Mouse (Mus musculus): ENCODE measurements around the gene Foxa3. TPM values are rescaled to one million over a fixed set of nuclear protein-coding genes. Genes with fewer than 3 reads are reported as not detected.
"Not testable (repeated sequence)": the region's sequence is repeated elsewhere in the genome, so short reads cannot be mapped to it uniquely, and the experiment has no call there.

Gene Foxa3
- not detected for total RNA-seq (2022)

- no peak for DNase-seq (ENCODE audit: low spot score in 2 of 2)
These were observed at the start of gene Foxa3 for GRCm38 (mm10) chr7:19023357-19023814. Foxa3 (minus strand) TSS chr7:19023538.

DNA sequence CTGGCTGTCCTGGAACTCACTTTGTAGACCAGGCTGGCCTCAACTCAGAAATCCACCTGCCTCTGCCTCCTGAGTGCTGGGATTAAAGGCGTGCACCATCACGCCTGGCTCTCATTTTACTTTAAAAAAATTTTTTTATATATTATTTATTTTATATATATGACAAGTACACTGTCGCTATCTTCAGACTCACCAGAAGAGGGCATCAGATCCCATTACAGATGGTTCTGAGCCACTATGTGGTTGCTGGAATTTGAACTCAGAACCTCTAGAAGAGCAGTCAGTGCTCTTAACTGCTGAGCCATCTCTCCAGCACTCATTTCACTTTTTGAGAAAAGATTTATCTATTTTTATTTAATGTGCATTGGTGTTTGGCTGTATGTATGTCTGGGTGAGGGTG lies 47.7 kb upstream of the Foxa3 start:
- DNase-seq (ENCODE audit: low spot score in 2 of 2): not testable (repeated sequence)

DNA sequence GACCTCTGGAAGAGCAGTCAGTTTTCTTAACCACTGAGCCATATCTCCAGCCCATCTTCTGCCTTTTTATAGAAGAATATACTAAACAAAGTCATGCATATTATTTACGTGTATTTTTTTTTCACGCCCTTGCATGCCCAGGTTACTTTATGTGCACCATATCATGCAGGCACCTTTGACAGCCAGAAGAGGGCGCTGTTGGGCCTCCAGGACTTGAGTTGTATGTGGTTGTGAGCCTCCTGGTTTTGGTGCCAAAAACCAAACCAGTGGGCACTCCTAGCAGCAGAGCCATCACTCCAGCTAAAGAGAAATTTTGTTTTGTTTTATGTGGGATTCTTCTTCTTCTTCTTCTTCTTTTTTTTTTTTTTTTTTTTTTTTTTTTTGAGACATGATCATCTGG lies 46.2 kb upstream of the Foxa3 start:
- DNase-seq (ENCODE audit: low spot score in 2 of 2): no peak

DNA sequence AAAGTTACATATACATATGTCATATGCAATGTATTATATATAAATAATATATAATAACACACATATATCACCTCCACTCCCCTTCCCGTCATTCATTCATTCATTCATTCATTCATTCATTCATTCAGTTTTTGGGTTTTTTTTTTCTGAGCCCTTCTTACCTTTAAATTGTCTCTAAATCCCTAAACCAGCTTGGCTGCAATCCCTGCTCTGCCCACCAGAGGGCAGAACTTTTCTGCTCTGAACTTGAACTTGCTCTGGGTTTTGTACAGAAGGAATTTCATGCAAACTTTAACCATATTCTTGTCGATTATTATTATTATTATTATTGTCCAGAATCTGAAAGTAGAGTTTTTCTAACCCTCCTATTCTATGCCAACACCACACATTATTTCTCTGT lies 45.4 kb upstream of the Foxa3 start:
- peak in 1 of 2 experiments; percentile 77 for DNase-seq (ENCODE audit: low spot score in 2 of 2)

GRCm38 (mm10) chr7:19067935-19068334 lies 44.6 kb upstream of the Foxa3 start:
- no peak for DNase-seq (ENCODE audit: low spot score in 2 of 2)

DNA sequence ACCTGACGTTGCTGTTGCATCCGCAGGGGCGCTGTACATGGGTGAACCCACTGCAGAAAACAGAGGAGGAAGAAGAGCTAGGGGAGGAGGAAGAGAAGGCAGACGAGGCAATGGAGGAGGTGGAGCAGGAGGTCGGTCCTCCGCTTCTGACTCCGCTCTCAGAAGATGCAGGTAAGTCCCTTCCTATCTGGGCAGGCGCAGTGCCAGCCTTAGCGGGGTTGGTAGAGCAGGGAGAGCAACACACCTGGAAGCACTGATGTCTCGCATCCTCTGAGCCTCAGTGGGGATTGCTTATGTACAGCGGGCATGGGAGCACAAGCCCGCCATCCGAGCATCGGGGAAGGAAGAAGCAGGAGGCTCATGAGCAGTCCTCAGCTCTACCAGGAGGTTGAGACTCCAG lies 43.7 kb upstream of the Foxa3 start:
- DNase-seq (ENCODE audit: low spot score in 2 of 2): no peak

- no peak for DNase-seq (ENCODE audit: low spot score in 2 of 2)
These were observed 42.6 kb upstream of the Foxa3 start for GRCm38 (mm10) chr7:19065896-19066295.

DNA sequence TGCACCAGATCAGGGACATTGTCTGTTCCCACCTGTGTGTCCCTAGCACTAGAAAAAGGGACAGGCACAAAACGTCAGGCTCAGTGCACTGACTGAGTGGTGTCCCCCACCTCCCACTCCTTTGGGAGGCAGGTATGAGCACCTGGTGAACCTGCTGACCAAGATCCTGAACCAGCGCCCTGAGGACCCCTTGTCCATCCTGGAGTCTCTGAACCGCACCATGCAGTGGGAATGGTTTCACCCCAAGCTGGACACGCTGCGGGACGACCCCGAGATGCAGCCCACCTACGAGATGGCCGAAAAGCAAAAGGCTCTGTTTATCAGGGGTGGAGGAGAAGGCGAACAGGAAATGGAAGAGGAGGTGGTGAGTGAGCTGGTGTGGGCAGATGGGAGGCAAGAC lies 34.1 kb upstream of the Foxa3 start:
- DNase-seq (ENCODE audit: low spot score in 2 of 2): no peak

DNA sequence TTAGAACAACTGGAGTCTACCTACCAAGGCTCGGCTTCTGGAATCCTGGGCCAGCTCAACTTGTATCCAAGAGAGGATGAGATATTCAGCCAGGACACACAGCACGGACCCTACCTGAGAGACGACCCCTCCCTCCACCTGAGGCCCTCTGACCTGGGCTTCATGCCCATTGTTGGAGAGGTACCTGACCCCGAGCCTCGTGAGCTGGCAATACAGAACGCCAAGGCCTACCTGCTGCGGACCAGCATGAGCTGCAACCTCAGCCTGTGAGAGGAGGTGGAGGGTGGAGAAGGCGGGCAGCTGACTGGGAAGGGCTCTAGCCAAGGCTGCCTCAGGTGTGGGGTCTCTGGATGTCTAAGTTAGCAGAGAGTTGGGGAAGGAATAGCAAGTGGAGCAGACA lies 31.8 kb upstream of the Foxa3 start:
- no peak for DNase-seq (ENCODE audit: low spot score in 2 of 2)

- DNase-seq (ENCODE audit: low spot score in 2 of 2): no peak
These were observed 31.4 kb upstream of the Foxa3 start for GRCm38 (mm10) chr7:19054777-19055076.

DNA sequence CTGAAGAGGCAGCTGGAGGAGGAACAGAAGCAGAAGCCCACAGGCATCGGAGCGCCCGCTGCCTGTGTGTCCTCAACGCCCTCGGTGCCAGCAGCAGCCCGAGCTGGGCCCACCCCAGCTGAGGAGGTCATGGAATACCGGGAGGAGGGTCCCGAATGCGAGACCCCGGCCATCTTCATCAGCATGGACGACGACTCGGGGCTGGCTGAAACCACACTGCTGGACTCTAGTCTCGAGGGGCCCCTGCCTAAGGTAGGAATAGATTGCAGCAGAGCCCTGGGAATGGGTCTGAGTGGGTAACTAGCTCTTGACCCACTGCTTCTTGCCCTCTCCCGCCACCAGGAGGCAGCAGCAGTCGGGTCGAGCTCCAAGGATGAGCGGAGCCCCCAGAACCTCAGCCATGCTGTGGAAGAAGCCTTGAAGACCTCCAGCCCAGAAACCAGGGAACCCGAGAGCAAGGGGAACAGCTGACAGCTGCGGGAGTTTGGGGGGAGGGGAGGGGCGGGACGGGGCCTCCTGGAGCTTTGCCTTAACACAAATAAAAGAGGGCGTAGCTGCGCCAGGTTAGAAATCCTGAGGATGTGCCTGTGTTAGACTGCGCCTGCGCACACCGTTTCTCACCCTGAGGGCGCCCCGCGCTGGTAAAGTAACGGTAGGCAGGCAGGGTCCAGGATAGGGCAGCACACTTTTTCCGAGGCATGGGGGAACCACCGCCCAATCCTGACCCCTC lies 30.9 kb upstream of the Foxa3 start, which contains the start of gene Rsph6a:
Gene Rsph6a (plus strand): TSS at position 644 of the 730 bp plus-strand sequence.
- DNase-seq (ENCODE audit: low spot score in 2 of 2): peak in 1 of 2 experiments; percentile 35

DNA sequence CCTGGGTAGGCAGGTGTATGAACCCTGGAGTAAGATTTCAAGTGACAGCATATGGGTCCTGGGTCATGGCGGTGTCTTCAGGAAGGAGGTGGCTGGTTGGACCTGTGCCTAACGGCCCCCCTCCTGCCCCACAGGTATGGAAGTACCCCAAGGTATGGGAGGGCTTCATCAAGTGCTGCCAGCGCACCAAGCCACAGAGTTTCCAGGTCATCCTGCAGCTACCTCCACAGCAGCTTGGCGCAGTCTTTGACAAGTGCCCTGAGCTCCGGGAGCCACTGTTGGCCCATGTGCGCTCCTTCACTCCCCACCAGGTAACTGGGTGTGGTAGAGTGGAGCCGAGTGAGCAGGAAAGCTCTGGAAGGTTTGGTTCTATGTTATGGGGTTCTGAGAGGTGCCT lies 29.8 kb upstream of the Foxa3 start:
- DNase-seq (ENCODE audit: low spot score in 2 of 2): peak in 1 of 2 experiments; percentile 35

DNA sequence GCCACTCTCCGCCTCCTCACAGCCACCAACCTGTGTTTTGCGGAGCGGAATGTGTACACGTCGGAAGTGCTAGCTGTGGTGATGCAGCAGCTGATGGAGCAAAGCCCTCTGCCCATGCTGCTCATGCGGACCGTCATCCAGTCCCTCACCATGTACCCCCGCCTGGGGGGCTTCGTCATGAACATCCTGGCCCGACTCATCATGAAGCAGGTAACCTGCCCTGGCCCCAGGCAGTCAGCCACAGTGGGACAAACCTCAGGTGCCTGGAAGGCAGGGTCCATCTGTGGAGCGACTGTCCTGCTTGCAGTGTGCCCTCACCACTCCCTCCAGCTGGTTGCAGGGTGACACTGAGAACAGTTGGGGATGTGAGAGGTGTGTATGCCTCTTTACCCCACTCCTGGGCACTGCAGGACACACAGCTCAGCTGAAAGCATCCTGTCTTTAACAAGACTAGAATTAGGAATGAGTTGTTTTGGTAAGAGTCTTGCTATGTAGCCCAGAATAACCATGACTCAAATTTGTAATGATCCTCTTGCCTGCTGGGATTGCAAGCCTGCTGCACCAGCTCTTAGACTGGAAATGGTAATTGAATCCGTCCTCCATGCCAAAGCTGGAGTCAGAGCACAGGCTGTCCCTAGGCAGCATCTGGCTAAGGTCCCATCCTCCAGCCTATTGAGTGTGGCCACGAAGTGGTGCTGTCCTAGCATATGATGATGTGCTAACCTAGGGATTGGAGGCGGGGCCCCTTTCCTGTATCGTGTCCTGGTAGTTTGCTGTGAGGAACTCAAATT lies 29.2 kb upstream of the Foxa3 start:
- DNase-seq (ENCODE audit: low spot score in 2 of 2): peak; percentile 69 to 72

GRCm38 (mm10) chr7:19051161-19051560 lies 27.8 kb upstream of the Foxa3 start:
- DNase-seq (ENCODE audit: low spot score in 2 of 2): no peak

DNA sequence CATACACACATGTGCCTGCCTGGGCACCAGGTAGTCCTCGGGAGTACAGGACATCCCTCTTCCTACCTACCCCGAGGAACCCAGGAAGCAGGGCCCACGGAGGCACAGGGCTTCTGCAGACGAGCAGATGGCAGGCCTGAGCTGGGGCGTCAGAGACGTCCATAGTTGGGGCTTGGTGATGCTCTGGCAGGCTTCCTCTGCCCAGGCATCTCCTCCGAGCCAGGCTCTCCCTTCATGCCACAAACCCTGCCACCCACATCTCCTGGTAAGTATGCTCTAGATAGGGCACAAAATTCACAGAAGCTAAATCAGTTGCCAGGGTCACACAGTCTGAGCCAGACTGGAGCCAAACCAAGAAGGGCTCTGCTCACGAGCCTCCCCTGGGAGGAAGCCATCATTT lies 26.8 kb upstream of the Foxa3 start:
- no peak for DNase-seq (ENCODE audit: low spot score in 2 of 2)

- DNase-seq (ENCODE audit: low spot score in 2 of 2): no peak
These were observed 25.9 kb upstream of the Foxa3 start for GRCm38 (mm10) chr7:19049252-19049651.

- DNase-seq (ENCODE audit: low spot score in 2 of 2): no peak
These were observed 24.7 kb upstream of the Foxa3 start for GRCm38 (mm10) chr7:19048006-19048527.

DNA sequence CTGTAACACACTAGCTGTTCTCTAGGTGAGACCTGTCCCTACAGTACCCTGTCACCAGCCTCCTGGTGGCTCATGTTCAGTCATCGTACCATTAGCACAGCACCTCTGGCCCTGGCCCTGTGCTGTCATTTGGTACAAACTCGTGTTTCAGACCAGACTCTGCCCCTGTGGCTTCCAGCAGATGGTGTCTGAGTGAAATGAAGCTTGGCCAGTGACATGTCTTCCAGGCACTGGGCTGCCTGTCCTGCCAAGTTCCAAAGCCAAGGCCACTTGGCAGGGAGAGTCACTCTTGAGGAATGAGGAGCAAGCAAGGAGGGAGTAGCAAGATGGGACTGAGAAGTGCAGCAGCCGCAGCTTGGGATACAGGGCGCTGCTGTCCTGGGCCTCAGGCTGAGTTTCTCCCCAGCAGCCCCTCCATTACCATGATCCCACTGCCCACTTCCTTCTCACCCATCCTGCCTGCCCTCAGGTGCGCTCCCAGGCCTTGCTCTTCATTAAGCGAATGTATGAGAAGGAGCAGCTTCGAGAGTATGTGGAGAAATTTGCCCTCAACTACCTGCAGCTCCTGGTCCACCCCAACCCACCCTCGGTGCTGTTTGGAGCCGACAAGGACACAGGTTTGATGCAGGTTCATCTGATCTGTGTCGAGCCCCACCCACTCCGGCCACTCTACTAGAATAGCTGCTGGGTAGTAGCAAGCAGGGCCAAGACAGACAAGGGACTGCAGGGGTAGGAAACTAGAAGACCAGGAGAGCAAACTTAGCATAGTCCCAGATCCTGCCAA lies 23.1 kb upstream of the Foxa3 start:
- no peak for DNase-seq (ENCODE audit: low spot score in 2 of 2)

DNA sequence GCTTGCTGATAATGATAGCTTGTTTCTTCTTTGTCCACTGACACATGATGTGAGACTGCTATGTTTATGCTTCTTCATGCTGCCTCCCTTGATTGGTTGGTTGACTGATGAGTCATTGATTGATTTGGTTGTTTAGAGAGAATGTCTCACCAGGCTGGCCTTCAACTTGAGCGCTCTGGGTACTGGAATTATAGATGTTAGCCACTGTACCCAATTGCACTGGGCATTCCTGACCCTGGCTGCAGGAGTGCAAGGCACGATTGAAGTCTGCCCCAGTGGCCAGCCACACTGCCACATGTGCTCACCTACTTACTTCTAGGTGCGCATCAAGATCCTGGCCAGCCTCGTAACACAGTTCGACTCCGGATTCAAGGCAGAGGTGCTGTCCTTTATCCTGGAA lies 21.3 kb upstream of the Foxa3 start:
- DNase-seq (ENCODE audit: low spot score in 2 of 2): no peak

DNA sequence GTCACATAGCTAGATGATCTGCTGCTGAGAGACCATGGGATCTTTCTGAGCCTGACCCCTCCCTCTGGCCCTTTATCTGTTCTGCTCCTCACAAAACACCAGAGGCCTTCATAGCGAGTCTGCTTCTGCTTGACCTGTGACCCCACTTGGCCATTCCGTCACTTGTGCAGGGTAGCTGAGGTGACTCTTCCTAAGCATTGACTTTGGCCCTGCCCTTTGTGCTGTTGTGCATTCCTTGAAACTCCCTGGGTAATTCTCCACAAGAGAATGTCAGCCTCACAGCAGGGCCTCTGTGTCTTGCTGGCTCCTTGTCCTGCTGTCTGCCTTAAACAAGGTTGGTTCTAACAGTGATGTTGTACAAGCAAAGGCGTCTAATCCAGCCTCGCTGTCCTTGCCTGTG lies 8.3 kb upstream of the Foxa3 start:
- DNase-seq (ENCODE audit: low spot score in 2 of 2): no peak

GRCm38 (mm10) chr7:19029084-19029653 lies 5.8 kb upstream of the Foxa3 start:
- DNase-seq (ENCODE audit: low spot score in 2 of 2): no peak

Data from layer of hippocampus, adult 8-10 months (tissue).